Mouse (Mus musculus) MEL (cell line): ENCODE data around the gene Nr3c2. TPM values are rescaled to one million over a fixed set of nuclear protein-coding genes. Genes with fewer than 3 reads are reported as not detected.

Source experiments
- DNase-seq: peaks from one replicate; pipeline ENCODE4 v3.0.0; 2011; ENCODE audit warnings: low read depth, low spot score
- H3K27ac ChIP-seq: 2 replicates; pipeline ENCODE4 v1.5.1; 2012; ENCODE audit warnings: low read depth, mild to moderate bottlenecking, control low read depth, low read length, moderate library complexity; ENCODE audit not compliant: control insufficient read depth
- H3K27me3 ChIP-seq, 2 experiments: fragments of 150-350 bp in 1 of 2; sonication (generic) in 1 of 2; 2 replicates each; pipeline ENCODE4 v1.6.1; 2012; ENCODE audit warnings: low read length in 2 of 2, mild to moderate bottlenecking in 2 of 2, improper control_type of control experiment in 1 of 2, moderate library complexity in 1 of 2; ENCODE audit not compliant: insufficient read depth in 2 of 2, control insufficient read depth in 1 of 2
- H3K36me3 ChIP-seq, 2 experiments: 2 replicates each; pipeline ENCODE4 v1.6.1; 2012 to 2014; ENCODE audit warnings: low read length in 2 of 2, improper control_type of control experiment in 1 of 2, inconsistent platforms in 1 of 2, mild to moderate bottlenecking in 1 of 2; ENCODE audit not compliant: insufficient read depth in 2 of 2, control insufficient read depth in 1 of 2
- H3K4me1 ChIP-seq, 2 experiments: fragments of 150-350 bp in 1 of 2; sonication (generic) in 1 of 2; 2 replicates each; pipeline ENCODE4 v1.6.1; 2012; ENCODE audit warnings: low read length in 2 of 2, improper control_type of control experiment in 1 of 2, mild to moderate bottlenecking in 1 of 2; ENCODE audit not compliant: insufficient read depth in 2 of 2, control insufficient read depth in 1 of 2
- H3K4me3 ChIP-seq, 2 experiments: fragments of 150-350 bp in 1 of 2; sonication (generic) in 1 of 2; 2 replicates each; pipeline ENCODE4 v1.5.1; 2012; ENCODE audit warnings: low read depth in 2 of 2, low read length in 2 of 2, mild to moderate bottlenecking in 2 of 2, moderate library complexity in 2 of 2, control low read depth in 1 of 2, improper control_type of control experiment in 1 of 2; ENCODE audit not compliant: control insufficient read depth in 1 of 2, insufficient read depth in 1 of 2
- H3K79me2 ChIP-seq: 2 replicates; pipeline ENCODE4 v1.6.1; 2012; ENCODE audit warnings: mild to moderate bottlenecking, low read length, moderate library complexity; ENCODE audit not compliant: control insufficient read depth, poor library complexity, insufficient read depth
- H3K9ac ChIP-seq: 2 replicates; pipeline ENCODE4 v1.6.1; 2012; ENCODE audit warnings: low read depth, mild to moderate bottlenecking, control low read depth, low read length, moderate library complexity; ENCODE audit not compliant: control insufficient read depth, poor library complexity, severe bottlenecking
- H3K9me3 ChIP-seq: fragments of 150-350 bp; sonication (generic); replicated peaks from 2 replicates; pipeline ENCODE4 v1.6.1; 2012; ENCODE audit warnings: mild to moderate bottlenecking, low read length, improper control_type of control experiment, moderate library complexity; ENCODE audit not compliant: insufficient read depth
- CHD1 ChIP-seq: IDR thresholded peaks from 2 replicates; pipeline ENCODE4 v1.6.1; 2012; ENCODE audit warnings: low read depth, mild to moderate bottlenecking, inconsistent platforms, low read length, improper control_type of control experiment
- CHD2 ChIP-seq: IDR thresholded peaks from 2 replicates; pipeline ENCODE4 v1.6.1; 2011; ENCODE audit warnings: low read length, improper control_type of control experiment
- E2F4 ChIP-seq: IDR thresholded peaks from 2 replicates; pipeline ENCODE4 v1.6.1; 2011; ENCODE audit warnings: low read depth, low read length, improper control_type of control experiment, borderline replicate concordance
- ELF1 ChIP-seq: IDR thresholded peaks from 2 replicates; pipeline ENCODE4 v1.6.1; 2014; ENCODE audit warnings: low read depth, mild to moderate bottlenecking, inconsistent platforms, low read length, improper control_type of control experiment, moderate library complexity
- GABPA ChIP-seq: IDR thresholded peaks from 2 replicates; pipeline ENCODE4 v1.6.1; 2012; ENCODE audit warnings: low read depth, mild to moderate bottlenecking, inconsistent platforms, low read length, improper control_type of control experiment, moderate library complexity
- HCFC1 ChIP-seq: IDR thresholded peaks from 2 replicates; pipeline ENCODE4 v1.6.1; 2012; ENCODE audit warnings: low read depth, mild to moderate bottlenecking, inconsistent platforms, low read length, improper control_type of control experiment, moderate library complexity
- JUND ChIP-seq: IDR thresholded peaks from 2 replicates; pipeline ENCODE4 v1.6.1; 2011; ENCODE audit warnings: low read depth, mild to moderate bottlenecking, improper control_type of control experiment, low read length
- KAT2A ChIP-seq: conservative IDR thresholded peaks from 2 replicates; pipeline ENCODE4 v1.6.1; 2012; ENCODE audit warnings: low read depth, low read length, improper control_type of control experiment, inconsistent platforms
- MAFK ChIP-seq: IDR thresholded peaks from 2 replicates; pipeline ENCODE4 v1.6.1; 2011; ENCODE audit warnings: low read depth, mild to moderate bottlenecking, low read length, improper control_type of control experiment, borderline replicate concordance
- MAX ChIP-seq: IDR thresholded peaks from 2 replicates; pipeline ENCODE4 v1.6.1; 2011; ENCODE audit warnings: low read length, improper control_type of control experiment
- MXI1 ChIP-seq: IDR thresholded peaks from 2 replicates; pipeline ENCODE4 v1.6.1; 2011; ENCODE audit warnings: mild to moderate bottlenecking, low read depth, low read length, improper control_type of control experiment
- MYB ChIP-seq: IDR thresholded peaks from 2 replicates; pipeline ENCODE4 v1.6.1; 2011; ENCODE audit warnings: mild to moderate bottlenecking, low read depth, low read length, improper control_type of control experiment
- MYC ChIP-seq: IDR thresholded peaks from 2 replicates; pipeline ENCODE4 v1.6.1; 2011; ENCODE audit warnings: low read depth, mild to moderate bottlenecking, low read length, improper control_type of control experiment, moderate library complexity
- POLR2AphosphoS5 ChIP-seq: IDR thresholded peaks from 2 replicates; pipeline ENCODE4 v1.6.1; 2012; ENCODE audit warnings: low read depth, borderline replicate concordance, mild to moderate bottlenecking, inconsistent platforms, low read length, moderate library complexity, mixed read lengths
- RAD21 ChIP-seq: IDR thresholded peaks from 2 replicates; pipeline ENCODE4 v1.6.1; 2011; ENCODE audit warnings: mild to moderate bottlenecking, low read depth, low read length, improper control_type of control experiment
- RCOR1 ChIP-seq: IDR thresholded peaks from 2 replicates; pipeline ENCODE4 v1.6.1; 2012; ENCODE audit warnings: low read depth, mild to moderate bottlenecking, inconsistent platforms, low read length, improper control_type of control experiment
- SIN3A ChIP-seq: IDR thresholded peaks from 2 replicates; pipeline ENCODE4 v1.6.1; 2012; ENCODE audit warnings: low read length, improper control_type of control experiment, inconsistent platforms
- TAL1 ChIP-seq: IDR thresholded peaks from 2 replicates; pipeline ENCODE4 v1.6.1; 2012; ENCODE audit warnings: mild to moderate bottlenecking, inconsistent platforms, low read length, moderate library complexity, mixed read lengths
- TBP ChIP-seq: IDR thresholded peaks from 2 replicates; pipeline ENCODE4 v1.8.0; 2011; ENCODE audit warnings: low read depth, low read length, improper control_type of control experiment
- USF2 ChIP-seq, 2 experiments: IDR thresholded peaks; 2 replicates each; pipeline ENCODE4 v1.6.1; 2011 to 2012; ENCODE audit warnings: improper control_type of control experiment in 2 of 2, low read length in 2 of 2, borderline replicate concordance in 1 of 2, inconsistent platforms in 1 of 2, low read depth in 1 of 2, mild to moderate bottlenecking in 1 of 2; ENCODE audit not compliant: insufficient read depth in 1 of 2
- ZMIZ1 ChIP-seq: IDR thresholded peaks from 2 replicates; pipeline ENCODE4 v1.6.1; 2012; ENCODE audit warnings: low read depth, mild to moderate bottlenecking, inconsistent platforms, low read length, improper control_type of control experiment, moderate library complexity
- ZNF384 ChIP-seq: IDR thresholded peaks from 2 replicates; pipeline ENCODE4 v1.6.1; 2012; ENCODE audit warnings: low read depth, mild to moderate bottlenecking, inconsistent platforms, low read length, improper control_type of control experiment
- polyA plus RNA-seq, 2 experiments: library from polyadenylated mRNA; stranded (reverse) in 1 of 2; unstranded in 1 of 2; fragments of >175 nt in 1 of 2; fragments of >200 nt in 1 of 2; gene quantifications; 2 replicates each; pipeline versions ENCODE4 v1.2.1 to v1.2.4; 2012; ENCODE audit warnings: low replicate concordance in 2 of 2, low read depth in 1 of 2; ENCODE audit not compliant: insufficient read length in 2 of 2, insufficient read depth in 1 of 2, missing spikeins in 1 of 2
- total RNA-seq: library from RNA; depleted of rRNA; stranded (reverse); fragments of 300-350 nt; gene quantifications from 2 replicates; pipeline ENCODE4 v1.2.3, GENCODE M21; 2012

The Nr3c2 gene
- total and polyA plus RNA-seq, 3 experiments = 1.0 to 1.5 TPM; not detected in 1

GRCm38 (mm10) chr8:76998276-76998675 is 99.0 kb downstream of the Nr3c2 start:
- Histone ChIP-seq H3K27me3 (no peaks in the 10 kb centered on the region), H3K79me2 (no peaks in the 10 kb centered on the region), H3K9me3 (no peaks in the 10 kb centered on the region), H3K9ac (no peak overlapping the region), H3K4me1 (no peaks in the 10 kb centered on the region), H3K4me3 (no peak overlapping the region), H3K36me3 (no peaks in the 10 kb centered on the region), H3K27ac (no peak overlapping the region)
- no peak for DNase-seq
- TF ChIP-seq RCOR1 = no peak
- TF ChIP-seq KAT2A = no peak
- TF ChIP-seq MAX = no peak

GRCm38 (mm10) chr8:77009425-77009824 is 110.2 kb downstream of the Nr3c2 start:
- no peaks in the 10 kb centered on the region for H3K36me3 ChIP-seq
- H3K27ac ChIP-seq = no peak overlapping the region
- no peaks in the 10 kb centered on the region for H3K9me3 ChIP-seq
- TF ChIP-seq USF2 (IDR thresholded peaks at IDR 0.05; ENCODE audit: borderline replicate concordance in 1 of 2, insufficient read depth in 1 of 2, low read depth in 1 of 2, low read length in 2 of 2) (no peak), JUND (no peak), CHD1 (no peak), RAD21 (no peak), MXI1 (no peak), ZMIZ1 (no peak), SIN3A (no peak), E2F4 (no peak), ELF1 (no peak), POLR2AphosphoS5 (no peak), MYC (no peak), TAL1 (no peak), ZNF384 (no peak), GABPA (no peak), CHD2 (no peak), MYB (no peak), HCFC1 (no peak), MAFK (no peak), TBP (no peak)
- DNase-seq = no peak
- H3K79me2 ChIP-seq = no peaks in the 10 kb centered on the region
- H3K4me3 ChIP-seq = no peak overlapping the region
- H3K4me1 ChIP-seq = no peaks in the 10 kb centered on the region
- H3K9ac ChIP-seq = no peak overlapping the region
- no peaks in the 10 kb centered on the region for H3K27me3 ChIP-seq
